Comparison of ENCODE assay signal across 20 mouse cellular contexts in genomic region chr8:90455321-90455720, GRCm38 (mm10).
DNase-seq lines count a peak whose midpoint lies in the region; ATAC-seq lines count a peak whose summit lies in the region.
"Had no signal": no experiment of that assay in that cellular context is flagged by ENCODE, and none has a peak within 500 bp of the region (broad histone marks: within the 10 kb centered on the region; RNA-seq: fewer than 3 reads in every experiment).

No protein-coding gene starts in this region.

- H3K27me3 ChIP-seq in forebrain, embryonic 15.5 days = no peaks in the 10 kb centered on the region
- no peaks in the 10 kb centered on the region for H3K27me3 ChIP-seq in forebrain, embryonic 12.5 days
- no peaks in the 10 kb centered on the region for H3K27me3 ChIP-seq in hindbrain, embryonic 10.5 days (ENCODE audit: insufficient read depth, poor library complexity, severe bottlenecking)
- no peaks in the 10 kb centered on the region for H3K27me3 ChIP-seq in hindbrain, embryonic 13.5 days
- no peaks in the 10 kb centered on the region for H3K27me3 ChIP-seq in midbrain, embryonic 11.5 days (ENCODE audit: control insufficient read depth, insufficient read depth, low read length)
- H3K27me3 ChIP-seq in midbrain, embryonic 15.5 days (replicated peaks) = no peaks in the 10 kb centered on the region
- H3K27me3 ChIP-seq: embryonic facial prominence, embryonic 13.5 days; embryonic facial prominence, embryonic 15.5 days had no signal

- 0 out of 2 replicates have a peak overlapping the region, but pooled peaks have one; percentile 4 for H3K27ac ChIP-seq in forebrain, embryonic 15.5 days (replicated peaks)
- no peak overlapping the region for H3K27ac ChIP-seq in forebrain, embryonic 12.5 days
- H3K27ac ChIP-seq in hindbrain, embryonic 10.5 days = 0 out of 2 replicates have a peak overlapping the region, but pooled peaks have one; percentile 40
- H3K27ac ChIP-seq in hindbrain, embryonic 13.5 days = no peak overlapping the region
- H3K27ac ChIP-seq in midbrain, embryonic 11.5 days (ENCODE audit: low read depth, low read length) = no peak overlapping the region
- H3K27ac ChIP-seq in midbrain, embryonic 15.5 days = no peak overlapping the region
- H3K27ac ChIP-seq: embryonic facial prominence, embryonic 13.5 days; embryonic facial prominence, embryonic 15.5 days had no signal

- H3K36me3 ChIP-seq in forebrain, embryonic 15.5 days = no peaks in the 10 kb centered on the region
- H3K36me3 ChIP-seq in forebrain, embryonic 12.5 days (replicated peaks) = no peaks in the 10 kb centered on the region
- no peaks in the 10 kb centered on the region for H3K36me3 ChIP-seq in hindbrain, embryonic 10.5 days
- no peaks in the 10 kb centered on the region for H3K36me3 ChIP-seq in hindbrain, embryonic 13.5 days
- H3K36me3 ChIP-seq in midbrain, embryonic 11.5 days (ENCODE audit: control insufficient read depth, insufficient read depth, low read length) = no peaks in the 10 kb centered on the region
- no peaks in the 10 kb centered on the region for H3K36me3 ChIP-seq in midbrain, embryonic 15.5 days (replicated peaks)
- H3K36me3 ChIP-seq: embryonic facial prominence, embryonic 13.5 days; embryonic facial prominence, embryonic 15.5 days had no signal

- no peak for DNase-seq in hindbrain, embryonic 10.5 days (ENCODE audit: low spot score)
- DNase-seq in midbrain, embryonic 11.5 days (ENCODE audit: low spot score, missing footprints) = peak; percentile 79
- DNase-seq: adrenal gland, adult 2 months; adrenal gland, postnatal 10 days; adrenal gland, postnatal 25 days; cerebellum, adult 11 months; cerebellum, adult 18-20 months; cerebellum, adult 8-10 months; cerebellum, adult 9-11 months; cerebellum, postnatal 14 days; cerebellum, postnatal 36 days; embryo, embryonic 11 days had no signal

- H3K9me3 ChIP-seq in forebrain, embryonic 15.5 days = no peaks in the 10 kb centered on the region
- no peaks in the 10 kb centered on the region for H3K9me3 ChIP-seq in forebrain, embryonic 12.5 days
- H3K9me3 ChIP-seq in hindbrain, embryonic 10.5 days = no peaks in the 10 kb centered on the region
- no peaks in the 10 kb centered on the region for H3K9me3 ChIP-seq in hindbrain, embryonic 13.5 days
- H3K9me3 ChIP-seq in midbrain, embryonic 11.5 days (ENCODE audit: control insufficient read depth, low read length) = no peaks in the 10 kb centered on the region
- H3K9me3 ChIP-seq in midbrain, embryonic 15.5 days = no peaks in the 10 kb centered on the region
- H3K9me3 ChIP-seq: embryonic facial prominence, embryonic 13.5 days; embryonic facial prominence, embryonic 15.5 days had no signal

- no peak overlapping the region for H3K9ac ChIP-seq in forebrain, embryonic 15.5 days (replicated peaks)
- H3K9ac ChIP-seq in forebrain, embryonic 12.5 days = no peak overlapping the region
- no peak overlapping the region for H3K9ac ChIP-seq in hindbrain, embryonic 13.5 days
- no peak overlapping the region for H3K9ac ChIP-seq in midbrain, embryonic 11.5 days (ENCODE audit: low read length)
- no peak overlapping the region for H3K9ac ChIP-seq in midbrain, embryonic 15.5 days
- H3K9ac ChIP-seq: embryonic facial prominence, embryonic 13.5 days; embryonic facial prominence, embryonic 15.5 days had no signal

- WGBS in forebrain, embryonic 15.5 days = 91% methylated on average over 2 of the region's 2 CpGs
- 79% methylated on average over 2 of the region's 2 CpGs for WGBS in forebrain, embryonic 12.5 days
- 83% methylated on average over 2 of the region's 2 CpGs for WGBS in hindbrain, embryonic 10.5 days
- WGBS in hindbrain, embryonic 13.5 days = 85% methylated on average over 2 of the region's 2 CpGs
- 97% methylated on average over 2 of the region's 2 CpGs for WGBS in midbrain, embryonic 11.5 days
- 84% methylated on average over 2 of the region's 2 CpGs for WGBS in midbrain, embryonic 15.5 days

- H3K4me3 ChIP-seq in forebrain, embryonic 15.5 days = no peak overlapping the region
- no peak overlapping the region for H3K4me3 ChIP-seq in forebrain, embryonic 12.5 days (replicated peaks)
- H3K4me3 ChIP-seq in hindbrain, embryonic 10.5 days = no peak overlapping the region
- no peak overlapping the region for H3K4me3 ChIP-seq in hindbrain, embryonic 13.5 days
- H3K4me3 ChIP-seq in midbrain, embryonic 11.5 days (ENCODE audit: low read depth, low read length) = no peak overlapping the region
- no peak overlapping the region for H3K4me3 ChIP-seq in midbrain, embryonic 15.5 days
- H3K4me3 ChIP-seq: embryonic facial prominence, embryonic 13.5 days; embryonic facial prominence, embryonic 15.5 days; erythroblast, embryonic 14.5 days had no signal

- no peak overlapping the region for H3K4me2 ChIP-seq in forebrain, embryonic 15.5 days (replicated peaks)
- H3K4me2 ChIP-seq in forebrain, embryonic 12.5 days = no peak overlapping the region
- no peak overlapping the region for H3K4me2 ChIP-seq in hindbrain, embryonic 13.5 days
- no peak overlapping the region for H3K4me2 ChIP-seq in midbrain, embryonic 11.5 days
- no peak overlapping the region for H3K4me2 ChIP-seq in midbrain, embryonic 15.5 days
- H3K4me2 ChIP-seq: embryonic facial prominence, embryonic 13.5 days; embryonic facial prominence, embryonic 15.5 days had no signal

- H3K4me1 ChIP-seq in forebrain, embryonic 15.5 days = peaks cover 28% of the 10 kb centered on the region
- peaks cover 28% of the 10 kb centered on the region for H3K4me1 ChIP-seq in forebrain, embryonic 12.5 days
- peaks cover 15% of the 10 kb centered on the region for H3K4me1 ChIP-seq in hindbrain, embryonic 10.5 days (replicated peaks)
- peaks cover 13% of the 10 kb centered on the region; the same call in 1 of the 2 replicates for H3K4me1 ChIP-seq in hindbrain, embryonic 13.5 days (replicated peaks)
- peaks cover 9% of the 10 kb centered on the region; the same call in 1 of the 2 replicates for H3K4me1 ChIP-seq in midbrain, embryonic 11.5 days (ENCODE audit: control insufficient read depth, insufficient read depth, low read length)
- H3K4me1 ChIP-seq in midbrain, embryonic 15.5 days = peaks cover 11% of the 10 kb centered on the region
- H3K4me1 ChIP-seq: embryonic facial prominence, embryonic 13.5 days; embryonic facial prominence, embryonic 15.5 days had no signal

- no peak for ATAC-seq in forebrain, embryonic 15.5 days (replicated peaks)
- ATAC-seq in forebrain, embryonic 12.5 days (ENCODE audit: low FRiP score) = no peak
- no peak for ATAC-seq in hindbrain, embryonic 13.5 days (ENCODE audit: low FRiP score)
- ATAC-seq in midbrain, embryonic 11.5 days (ENCODE audit: low FRiP score) = no peak
- no peak for ATAC-seq in midbrain, embryonic 15.5 days (replicated peaks)
- ATAC-seq: forebrain, embryonic 16.5 days had no signal

Comparison
In these comparisons a context has a peak if more than half of its experiments do, and no peak if none do; other contexts are left out.
1. H3K27ac ChIP-seq: peak in forebrain, embryonic 15.5 days (single experiment) and hindbrain, embryonic 10.5 days (single experiment); none in forebrain, embryonic 12.5 days (single experiment), hindbrain, embryonic 13.5 days (single experiment), midbrain, embryonic 11.5 days (single experiment) and midbrain, embryonic 15.5 days (single experiment).